Mouse (Mus musculus): ENCODE measurements around the gene Orai2.

DNA sequence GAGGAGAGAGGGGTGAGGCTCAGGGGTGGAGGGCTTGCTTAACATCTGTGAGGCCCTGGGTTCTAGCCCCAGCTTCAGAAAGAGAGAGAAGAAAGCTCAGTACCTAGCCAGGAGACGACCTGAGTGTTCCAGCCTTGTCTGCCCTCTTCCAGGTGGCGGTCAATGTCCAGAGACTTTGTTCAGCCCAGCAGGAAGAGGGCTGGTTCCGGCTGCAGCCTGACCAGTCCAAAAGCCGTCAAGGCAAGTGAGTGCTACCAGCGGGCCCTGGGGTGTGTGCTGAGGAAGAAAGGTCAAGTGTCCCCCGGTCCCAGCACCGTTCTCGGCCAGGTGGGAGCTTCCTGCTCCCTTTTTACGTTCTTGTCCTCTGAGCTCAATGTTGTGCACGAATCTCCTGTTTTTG lies 72.0 kb downstream of the Orai2 start:
- TF ChIP-seq POLR2A (IDR thresholded peaks at IDR 0.05; ENCODE audit: borderline replicate concordance, low read depth, low read length), result no peak
- no peak for TF ChIP-seq CTCF (IDR thresholded peaks at IDR 0.05; ENCODE audit: low read depth, low read length)

Measured in bone marrow macrophage, adult 2 months (primary cell).